15 mouse cellular contexts compared by ENCODE assay signal in the genomic region with DNA sequence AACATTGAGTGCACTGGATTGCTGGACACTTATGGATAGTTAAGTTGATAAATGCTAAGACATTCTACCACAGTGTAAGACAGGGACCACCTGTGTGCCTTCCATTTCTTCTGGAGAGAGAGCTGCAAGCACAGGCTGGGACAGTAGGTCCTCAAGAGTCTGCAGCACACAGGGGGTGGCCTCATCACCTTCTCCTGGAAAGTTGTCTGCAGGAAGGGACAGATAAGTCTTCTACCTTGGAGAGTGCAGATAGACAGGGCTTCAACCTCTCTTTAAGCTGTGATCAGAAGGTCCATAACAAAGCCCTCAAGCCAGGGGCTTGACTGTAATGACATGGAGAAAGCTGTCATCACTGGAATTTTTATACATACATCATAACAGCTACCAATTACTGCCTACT.
DNase-seq lines count a peak whose midpoint lies in the region; ATAC-seq and TF ChIP-seq lines count a peak whose summit lies in the region.
"Had no signal": no experiment of that assay in that cellular context is flagged by ENCODE, and none has a peak within 500 bp of the region (broad histone marks: within the 10 kb centered on the region; RNA-seq: fewer than 3 reads in every experiment).

No protein-coding gene starts in this region.

- TF ChIP-seq EP300 in liver, embryonic 14.5 days (IDR thresholded peaks at IDR 0.05; ENCODE audit: low read depth), result no peak

- H3K9ac ChIP-seq in intestine, postnatal 0 days (ENCODE audit: low read depth, low read length), result no peak overlapping the region
- no peak overlapping the region for H3K9ac ChIP-seq in intestine, embryonic 16.5 days (ENCODE audit: low read depth, low read length)
- no peak overlapping the region for H3K9ac ChIP-seq in liver, adult 2 months (ENCODE audit: low read depth, low read length)
- no peak overlapping the region for H3K9ac ChIP-seq in liver, embryonic 14.5 days (replicated peaks)
- no peak overlapping the region for H3K9ac ChIP-seq in stomach, embryonic 16.5 days (ENCODE audit: low read length)
- H3K9ac ChIP-seq: forebrain, embryonic 15.5 days; hindbrain, embryonic 12.5 days; limb, embryonic 13.5 days; lung, embryonic 14.5 days; neural tube, embryonic 15.5 days had no signal

- H3K4me2 ChIP-seq in intestine, postnatal 0 days (replicated peaks; ENCODE audit: low read depth), result no peak overlapping the region
- no peak overlapping the region for H3K4me2 ChIP-seq in intestine, embryonic 16.5 days (ENCODE audit: low read depth, low read length)
- H3K4me2 ChIP-seq in liver, embryonic 14.5 days (ENCODE audit: low read depth), result no peak overlapping the region; the same call in 1 of the 2 replicates
- no peak overlapping the region for H3K4me2 ChIP-seq in stomach, embryonic 16.5 days (ENCODE audit: low read depth, low read length)
- H3K4me2 ChIP-seq: forebrain, embryonic 15.5 days; hindbrain, embryonic 12.5 days; limb, embryonic 13.5 days; lung, embryonic 14.5 days; midbrain, embryonic 11.5 days; neural tube, embryonic 15.5 days had no signal

- TF ChIP-seq POLR2A in liver, adult 2 months (IDR thresholded peaks at IDR 0.05; ENCODE audit: extremely low read depth, insufficient read depth, low read length), result no peak

- no peaks in the 10 kb centered on the region for H3K36me3 ChIP-seq in intestine, postnatal 0 days (ENCODE audit: control insufficient read depth, insufficient read depth)
- no peaks in the 10 kb centered on the region for H3K36me3 ChIP-seq in intestine, embryonic 16.5 days (ENCODE audit: control insufficient read depth, insufficient read depth, low read length)
- H3K36me3 ChIP-seq in liver, adult 2 months (ENCODE audit: control insufficient read depth, insufficient read depth, low read length), result no peaks in the 10 kb centered on the region
- no peaks in the 10 kb centered on the region for H3K36me3 ChIP-seq in liver, embryonic 14.5 days (replicated peaks; ENCODE audit: control insufficient read depth, insufficient read depth, low read depth)
- H3K36me3 ChIP-seq in stomach, embryonic 16.5 days (ENCODE audit: control insufficient read depth, insufficient read depth, low read length), result no peaks in the 10 kb centered on the region
- H3K36me3 ChIP-seq: forebrain, embryonic 15.5 days; hindbrain, embryonic 12.5 days; limb, embryonic 13.5 days; neural tube, embryonic 15.5 days had no signal

- H3K4me1 ChIP-seq in intestine, postnatal 0 days (replicated peaks; ENCODE audit: control insufficient read depth, insufficient read depth, low read length), result peaks cover 11% of the 10 kb centered on the region; the same call in 1 of the 2 replicates
- 0 out of 2 replicates have a peak, but pooled peaks cover 7% of the 10 kb centered on the region for H3K4me1 ChIP-seq in intestine, embryonic 16.5 days (ENCODE audit: control insufficient read depth, insufficient read depth, low read length)
- H3K4me1 ChIP-seq in liver, adult 2 months (ENCODE audit: control insufficient read depth, insufficient read depth, low read length), result no peaks in the 10 kb centered on the region; the same call in 1 of the 2 replicates
- H3K4me1 ChIP-seq in liver, embryonic 14.5 days (replicated peaks; ENCODE audit: control insufficient read depth in 2 of 2, insufficient read depth in 2 of 2, low read length in 1 of 2), result peaks cover 21 to 51% of the 10 kb centered on the region in 2 experiments
- H3K4me1 ChIP-seq in stomach, embryonic 16.5 days (ENCODE audit: control insufficient read depth, insufficient read depth, low read length), result peaks cover 10% of the 10 kb centered on the region
- H3K4me1 ChIP-seq: forebrain, embryonic 15.5 days; hindbrain, embryonic 12.5 days; neural tube, embryonic 15.5 days had no signal

- no peaks in the 10 kb centered on the region for H3K9me3 ChIP-seq in intestine, postnatal 0 days (ENCODE audit: control insufficient read depth)
- no peaks in the 10 kb centered on the region for H3K9me3 ChIP-seq in intestine, embryonic 16.5 days (ENCODE audit: control insufficient read depth, low read length)
- no peaks in the 10 kb centered on the region for H3K9me3 ChIP-seq in liver, embryonic 14.5 days (ENCODE audit: control insufficient read depth, low read length)
- H3K9me3 ChIP-seq in stomach, embryonic 16.5 days (replicated peaks; ENCODE audit: control insufficient read depth, low read length), result no peaks in the 10 kb centered on the region
- H3K9me3 ChIP-seq: forebrain, embryonic 15.5 days; hindbrain, embryonic 12.5 days; limb, embryonic 13.5 days; neural tube, embryonic 15.5 days had no signal

- TF ChIP-seq CTCF in intestine, postnatal 0 days (IDR thresholded peaks at IDR 0.05; ENCODE audit: low read depth), result no peak
- no peak for TF ChIP-seq CTCF in liver, adult 2 months (IDR thresholded peaks at IDR 0.05; ENCODE audit: low read depth, low read length)
- no peak for TF ChIP-seq CTCF in liver, embryonic 14.5 days (IDR thresholded peaks at IDR 0.05; ENCODE audit: low read depth)

- H3K27ac ChIP-seq in intestine, postnatal 0 days (ENCODE audit: low read depth, low read length), result peak overlapping the region; percentile 30; the same call in 1 of the 2 replicates
- no peak overlapping the region for H3K27ac ChIP-seq in intestine, embryonic 16.5 days (ENCODE audit: low read length)
- 0 out of 2 replicates have a peak overlapping the region, but pooled peaks have one; percentile 13 for H3K27ac ChIP-seq in liver, adult 2 months (replicated peaks; ENCODE audit: insufficient read depth, low read depth, low read length)
- no peak overlapping the region for H3K27ac ChIP-seq in liver, embryonic 14.5 days
- H3K27ac ChIP-seq in stomach, embryonic 16.5 days (ENCODE audit: low read length), result 0 out of 2 replicates have a peak overlapping the region, but pooled peaks have one; percentile 21
- H3K27ac ChIP-seq: forebrain, embryonic 15.5 days; hindbrain, embryonic 12.5 days; limb, embryonic 13.5 days; neural tube, embryonic 15.5 days had no signal

- DNase-seq in liver, adult 2 months (ENCODE audit: extremely low read depth, low read depth, low spot score), result no peak
- no peak for DNase-seq in liver, embryonic 14.5 days (ENCODE audit: low read depth in 3 of 3, low spot score in 3 of 3)
- no peak for DNase-seq in adrenal gland, adult 18-20 months (ENCODE audit: low spot score in 2 of 2)
- DNase-seq in adrenal gland, postnatal 14 days, result no peak
- DNase-seq: cerebellum, adult 9-10 months; layer of hippocampus, postnatal 36 days had no signal

- ATAC-seq in intestine, postnatal 0 days, result no peak
- no peak for ATAC-seq in intestine, embryonic 16.5 days
- peak; percentile 69 for ATAC-seq in liver, embryonic 14.5 days (ENCODE audit: insufficient read depth)
- no peak for ATAC-seq in stomach, embryonic 16.5 days (ENCODE audit: insufficient read depth, low FRiP score)
- ATAC-seq: forebrain, embryonic 15.5 days had no signal

- no peaks in the 10 kb centered on the region for H3K27me3 ChIP-seq in intestine, postnatal 0 days (replicated peaks; ENCODE audit: control insufficient read depth, insufficient read depth, low read length)
- no peaks in the 10 kb centered on the region for H3K27me3 ChIP-seq in intestine, embryonic 16.5 days (replicated peaks; ENCODE audit: control insufficient read depth, insufficient read depth, low read length)
- no peaks in the 10 kb centered on the region for H3K27me3 ChIP-seq in liver, adult 2 months (ENCODE audit: control insufficient read depth, insufficient read depth, low read length)
- no peaks in the 10 kb centered on the region for H3K27me3 ChIP-seq in liver, embryonic 14.5 days (ENCODE audit: control insufficient read depth, insufficient read depth, low read length)
- no peaks in the 10 kb centered on the region for H3K27me3 ChIP-seq in stomach, embryonic 16.5 days (ENCODE audit: control insufficient read depth, insufficient read depth, low read length)
- H3K27me3 ChIP-seq: forebrain, embryonic 15.5 days; hindbrain, embryonic 12.5 days; limb, embryonic 13.5 days; neural tube, embryonic 15.5 days had no signal

- H3K79me2 ChIP-seq in liver, adult 2 months (ENCODE audit: control insufficient read depth, insufficient read depth, low read length), result no peaks in the 10 kb centered on the region

- H3K4me3 ChIP-seq in intestine, postnatal 0 days (ENCODE audit: low read depth, low read length), result no peak overlapping the region
- no peak overlapping the region for H3K4me3 ChIP-seq in intestine, embryonic 16.5 days (ENCODE audit: low read length)
- no peak overlapping the region for H3K4me3 ChIP-seq in liver, adult 2 months (ENCODE audit: insufficient read depth, low read depth, low read length)
- no peak overlapping the region for H3K4me3 ChIP-seq in liver, embryonic 14.5 days (ENCODE audit: insufficient read depth in 1 of 2, low read depth in 2 of 2, low read length in 2 of 2)
- H3K4me3 ChIP-seq in stomach, embryonic 16.5 days (replicated peaks; ENCODE audit: low read length), result no peak overlapping the region
- H3K4me3 ChIP-seq: forebrain, embryonic 15.5 days; hindbrain, embryonic 12.5 days; limb, embryonic 13.5 days; neural tube, embryonic 15.5 days had no signal

Comparison
In these comparisons a context has a peak if more than half of its experiments do, and no peak if none do; other contexts are left out.
1. H3K27ac ChIP-seq: peak in intestine, postnatal 0 days (single experiment), liver, adult 2 months (single experiment) and stomach, embryonic 16.5 days (single experiment); none in intestine, embryonic 16.5 days (single experiment) and liver, embryonic 14.5 days (single experiment).